Mouse (Mus musculus): ENCODE data around the gene Kalrn. TPM values are rescaled to one million over a fixed set of nuclear protein-coding genes. Genes with fewer than 3 reads are reported as not detected.

Gene Kalrn
- polyA plus RNA-seq, 1 experiment, result 0.15 TPM

DNA sequence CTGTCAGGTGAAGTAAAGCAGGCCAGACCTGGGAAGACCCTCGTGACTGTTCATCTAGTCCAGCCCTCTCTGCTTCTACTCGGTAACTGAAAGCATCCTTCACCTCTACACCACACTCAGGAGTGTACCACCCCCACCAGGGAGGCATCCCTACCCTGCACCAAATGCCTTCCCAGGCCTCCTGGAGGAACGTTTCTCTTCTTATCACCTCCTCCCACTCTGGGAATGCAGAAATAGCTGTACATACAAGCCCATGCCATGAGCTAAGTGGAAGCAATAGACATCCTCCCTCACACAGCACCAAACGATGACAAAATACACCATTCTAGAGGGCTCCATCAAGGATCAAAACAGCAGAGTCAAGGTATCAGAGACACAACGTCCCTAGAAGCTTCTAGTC, 168.2 kb downstream of the Kalrn start:
- TF ChIP-seq TAL1 (IDR thresholded peaks at IDR 0.05; ENCODE audit: low read length), result no peak
- H3K36me3 ChIP-seq (ENCODE audit: control insufficient read depth), result no peaks in the 10 kb centered on the region
- no peaks in the 10 kb centered on the region for H3K27me3 ChIP-seq (ENCODE audit: control insufficient read depth)
- no peaks in the 10 kb centered on the region for H3K9me3 ChIP-seq (ENCODE audit: control insufficient read depth, low read length)
- H3K4me3 ChIP-seq (replicated peaks), result no peak overlapping the region
- no peaks in the 10 kb centered on the region for H3K4me1 ChIP-seq (ENCODE audit: control insufficient read depth)

DNA sequence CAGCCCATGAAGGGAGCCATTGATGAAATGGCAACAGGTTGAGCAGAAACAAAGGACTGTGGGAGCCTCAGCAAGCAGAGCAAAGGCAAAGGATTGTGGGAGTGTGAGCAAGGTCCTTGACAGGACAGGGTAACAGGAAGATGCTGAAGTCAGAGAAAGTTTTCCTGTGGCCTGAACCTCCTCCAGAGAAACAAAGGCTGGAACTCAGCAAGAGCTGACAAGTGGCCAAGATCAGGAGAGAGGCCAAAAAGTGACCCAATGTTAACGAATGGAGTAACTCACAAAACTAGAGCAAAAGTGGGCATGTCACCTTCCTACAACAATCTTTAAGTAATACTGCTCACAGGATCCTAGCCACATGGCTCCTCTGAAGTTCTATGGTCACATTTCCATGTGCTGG, 172.1 kb downstream of the Kalrn start:
- no peaks in the 10 kb centered on the region for H3K4me1 ChIP-seq (ENCODE audit: control insufficient read depth)
- H3K36me3 ChIP-seq (ENCODE audit: control insufficient read depth), result no peaks in the 10 kb centered on the region
- TF ChIP-seq GATA1 (IDR thresholded peaks at IDR 0.05; ENCODE audit: low read length) (no peak), TAL1 (IDR thresholded peaks at IDR 0.05; ENCODE audit: low read length) (no peak)
- H3K9me3 ChIP-seq (ENCODE audit: control insufficient read depth, low read length), result no peaks in the 10 kb centered on the region
- H3K4me3 ChIP-seq (replicated peaks), result no peak overlapping the region
- H3K27me3 ChIP-seq (ENCODE audit: control insufficient read depth), result no peaks in the 10 kb centered on the region

DNA sequence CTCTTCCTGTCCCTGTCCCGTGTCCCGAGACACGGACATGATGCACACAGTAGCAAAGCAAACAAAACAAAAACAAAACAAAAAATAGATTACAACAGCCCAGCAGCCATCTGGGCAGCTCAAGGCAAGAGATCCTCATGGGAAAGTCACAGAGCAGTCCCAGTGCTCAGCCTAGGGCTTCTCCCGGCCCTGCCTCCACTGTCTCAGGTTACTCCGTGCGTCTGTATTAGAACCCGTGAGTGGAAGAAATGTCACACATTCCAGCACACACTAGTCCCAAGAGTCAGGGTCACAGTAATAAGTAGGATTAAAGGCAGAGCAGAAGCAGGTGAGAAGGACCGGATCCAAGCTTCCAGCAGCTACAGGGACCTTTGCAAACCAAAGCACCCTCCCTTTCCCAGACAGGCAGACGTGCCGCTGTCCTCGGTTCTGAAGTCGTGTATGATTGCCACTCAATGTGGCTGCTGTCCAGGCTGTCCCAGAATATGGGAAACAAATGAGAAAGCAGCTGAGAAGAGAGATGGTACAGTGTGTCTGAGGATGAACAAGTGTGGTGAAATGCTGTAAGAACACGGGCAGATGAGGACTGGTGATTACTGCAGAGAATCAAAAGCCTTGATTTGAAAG, 173.1 kb downstream of the Kalrn start:
- H3K9me3 ChIP-seq (ENCODE audit: control insufficient read depth, low read length), result no peaks in the 10 kb centered on the region
- no peaks in the 10 kb centered on the region for H3K27me3 ChIP-seq (ENCODE audit: control insufficient read depth)
- no peaks in the 10 kb centered on the region for H3K4me1 ChIP-seq (ENCODE audit: control insufficient read depth)
- H3K36me3 ChIP-seq (ENCODE audit: control insufficient read depth), result no peaks in the 10 kb centered on the region
- TF ChIP-seq TAL1 (IDR thresholded peaks at IDR 0.05; ENCODE audit: low read length), result no peak
- TF ChIP-seq GATA1 (IDR thresholded peaks at IDR 0.05; ENCODE audit: low read length), result no peak
- H3K4me3 ChIP-seq (replicated peaks), result no peak overlapping the region

DNA sequence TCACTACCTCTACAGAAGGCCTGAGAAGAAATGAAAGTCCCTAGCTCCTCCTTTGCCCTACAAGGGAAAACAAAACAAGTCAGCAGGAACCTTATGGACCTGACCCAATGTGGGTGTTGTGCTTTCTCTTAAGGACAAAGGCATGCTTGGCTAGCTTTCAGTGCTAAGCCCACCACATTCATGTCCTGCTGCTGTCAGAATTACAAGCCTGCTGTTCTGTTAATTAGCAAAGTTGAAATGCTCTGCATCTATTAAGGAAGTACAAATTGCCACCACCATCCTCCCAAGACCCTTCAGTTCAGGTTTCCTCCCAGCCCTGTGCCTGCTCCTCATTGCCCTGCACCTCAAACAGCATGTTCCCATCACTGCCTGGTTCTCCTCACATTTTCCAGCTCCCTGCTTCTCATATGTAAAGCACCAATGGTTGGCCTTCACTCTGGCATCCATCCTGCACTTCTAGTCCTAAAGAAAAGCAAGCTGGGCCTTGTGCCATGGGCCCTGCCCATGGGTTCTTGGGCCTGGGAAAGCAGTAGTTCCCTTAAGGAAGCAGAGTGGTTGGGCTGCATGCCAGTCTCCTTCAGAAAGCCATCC, 178.0 kb downstream of the Kalrn start:
- TF ChIP-seq GATA1 (IDR thresholded peaks at IDR 0.05; ENCODE audit: low read length) (no peak), TAL1 (IDR thresholded peaks at IDR 0.05; ENCODE audit: low read length) (no peak)
- Histone ChIP-seq H3K4me3 (replicated peaks) (no peak overlapping the region), H3K4me1 (ENCODE audit: control insufficient read depth) (no peaks in the 10 kb centered on the region)

DNA sequence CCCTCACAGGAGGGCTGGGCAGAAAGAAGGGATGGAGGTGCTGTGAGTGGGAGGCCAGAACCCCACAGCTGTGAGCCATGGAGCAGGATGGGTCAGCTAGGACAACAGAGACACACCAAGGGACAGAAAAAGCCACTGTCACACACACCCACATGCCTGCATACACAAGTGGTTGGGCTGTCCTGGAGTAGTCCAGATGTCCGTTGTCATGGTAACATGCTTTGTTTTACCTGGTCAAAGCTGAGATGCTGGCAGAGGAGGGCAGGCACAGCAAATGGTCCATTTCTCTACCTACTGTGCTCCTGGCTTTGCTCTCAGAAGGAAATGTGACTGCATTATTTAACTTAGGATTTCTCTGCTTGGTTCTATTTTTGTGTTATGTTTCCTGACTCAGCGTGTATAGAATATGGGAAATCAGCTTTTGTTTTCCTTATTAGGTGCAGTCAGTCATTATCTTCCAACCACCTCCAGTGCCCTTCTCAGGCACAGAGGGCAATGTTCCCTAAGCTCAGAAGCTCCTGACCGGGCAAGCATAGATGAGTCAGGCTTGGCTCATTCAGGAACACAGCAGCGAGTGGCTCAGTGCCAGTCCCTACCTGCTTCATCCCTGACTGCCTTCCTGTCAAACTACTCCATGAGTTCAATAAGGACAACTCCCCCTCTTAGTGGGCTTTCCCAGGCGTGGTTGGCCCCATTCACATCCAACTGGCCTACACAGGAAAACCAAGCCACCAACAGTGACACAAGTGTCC, 183.6 kb downstream of the Kalrn start:
- H3K27me3 ChIP-seq (ENCODE audit: control insufficient read depth), result no peaks in the 10 kb centered on the region
- H3K4me3 ChIP-seq (replicated peaks), result no peak overlapping the region
- no peaks in the 10 kb centered on the region for H3K36me3 ChIP-seq (ENCODE audit: control insufficient read depth)
- H3K4me1 ChIP-seq (ENCODE audit: control insufficient read depth), result no peaks in the 10 kb centered on the region
- no peaks in the 10 kb centered on the region for H3K9me3 ChIP-seq (ENCODE audit: control insufficient read depth, low read length)
- TF ChIP-seq GATA1 (IDR thresholded peaks at IDR 0.05; ENCODE audit: low read length) (no peak), TAL1 (IDR thresholded peaks at IDR 0.05; ENCODE audit: low read length) (no peak)

More for the DNA sequence above, 178.0 kb downstream of the Kalrn start:
- Histone ChIP-seq H3K9me3 (ENCODE audit: control insufficient read depth, low read length) (no peaks in the 10 kb centered on the region), H3K27me3 (ENCODE audit: control insufficient read depth) (no peaks in the 10 kb centered on the region), H3K36me3 (ENCODE audit: control insufficient read depth) (no peaks in the 10 kb centered on the region)

DNA sequence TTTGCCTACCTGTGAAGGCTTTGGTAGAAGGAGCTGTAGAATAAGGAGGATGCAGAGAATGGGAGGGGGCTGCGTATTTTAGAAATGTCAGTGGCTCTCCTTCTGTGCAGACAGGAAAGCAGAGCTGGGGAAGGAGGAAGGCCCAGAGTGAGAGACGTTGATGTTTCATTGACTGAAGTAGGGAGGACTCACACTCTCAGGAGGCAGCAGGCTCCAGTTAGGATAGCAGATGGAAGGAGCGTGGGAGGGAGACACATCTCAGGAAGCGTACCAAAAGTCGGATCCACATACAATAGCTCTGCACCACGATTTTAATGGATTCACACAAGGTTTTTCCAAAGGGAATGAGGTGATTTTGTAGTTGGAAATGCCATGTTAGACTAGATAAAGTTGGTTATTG, 184.5 kb downstream of the Kalrn start:
- TF ChIP-seq GATA1 (IDR thresholded peaks at IDR 0.05; ENCODE audit: low read length) (no peak), TAL1 (IDR thresholded peaks at IDR 0.05; ENCODE audit: low read length) (no peak)
- Histone ChIP-seq H3K27me3 (ENCODE audit: control insufficient read depth) (no peaks in the 10 kb centered on the region), H3K4me3 (replicated peaks) (no peak overlapping the region)

DNA sequence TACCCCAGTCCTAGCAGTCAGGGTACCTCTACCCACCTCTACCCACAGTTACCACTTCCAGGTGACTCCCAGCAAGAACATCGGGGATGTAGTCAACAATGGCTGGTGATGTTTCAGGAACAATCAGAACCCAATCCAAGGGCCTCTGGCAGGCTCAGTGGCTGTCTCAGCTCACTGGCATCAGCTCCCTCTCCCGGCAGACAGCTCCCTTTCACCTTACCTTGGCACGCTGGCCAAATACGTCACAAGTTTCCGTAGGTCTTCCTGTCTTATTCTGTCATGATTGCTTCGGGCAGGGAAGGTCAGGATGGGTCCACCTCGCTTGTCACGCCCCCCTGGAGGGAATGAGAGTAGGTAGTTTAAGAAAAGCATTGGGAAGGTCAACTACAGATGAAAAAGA, 188.3 kb downstream of the Kalrn start:
- no peaks in the 10 kb centered on the region for H3K4me1 ChIP-seq (ENCODE audit: control insufficient read depth)
- H3K27me3 ChIP-seq (ENCODE audit: control insufficient read depth), result no peaks in the 10 kb centered on the region
- no peak overlapping the region for H3K4me3 ChIP-seq (replicated peaks)
- H3K9me3 ChIP-seq (ENCODE audit: control insufficient read depth, low read length), result no peaks in the 10 kb centered on the region
- TF ChIP-seq TAL1 (IDR thresholded peaks at IDR 0.05; ENCODE audit: low read length), result no peak
- no peak for TF ChIP-seq GATA1 (IDR thresholded peaks at IDR 0.05; ENCODE audit: low read length)
- no peaks in the 10 kb centered on the region for H3K36me3 ChIP-seq (ENCODE audit: control insufficient read depth)

More for the DNA sequence above, 184.5 kb downstream of the Kalrn start:
- Histone ChIP-seq H3K9me3 (ENCODE audit: control insufficient read depth, low read length) (no peaks in the 10 kb centered on the region), H3K4me1 (ENCODE audit: control insufficient read depth) (no peaks in the 10 kb centered on the region), H3K36me3 (ENCODE audit: control insufficient read depth) (no peaks in the 10 kb centered on the region)

DNA sequence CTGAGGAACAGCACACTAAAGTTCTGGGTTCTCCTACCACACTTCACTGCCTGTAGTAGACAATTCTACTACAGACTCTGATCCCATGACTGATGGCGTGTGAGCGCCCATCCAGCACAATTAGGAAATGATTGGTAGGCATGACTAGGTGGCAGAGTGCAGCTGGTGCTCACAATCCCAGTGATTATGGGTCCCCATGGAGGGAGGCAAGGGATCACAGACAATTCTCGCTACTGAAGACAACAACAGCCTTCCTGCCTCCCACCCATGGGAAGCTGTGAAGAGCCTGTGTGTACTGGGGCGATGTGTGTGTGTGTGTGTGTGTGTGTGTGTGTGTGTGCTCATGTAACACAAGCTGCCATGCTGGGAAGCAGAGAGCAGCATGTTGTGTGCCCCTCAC, 190.3 kb downstream of the Kalrn start:
- H3K9me3 ChIP-seq (ENCODE audit: control insufficient read depth, low read length), result no peaks in the 10 kb centered on the region
- H3K27me3 ChIP-seq (ENCODE audit: control insufficient read depth), result no peaks in the 10 kb centered on the region
- H3K4me1 ChIP-seq (ENCODE audit: control insufficient read depth), result no peaks in the 10 kb centered on the region
- H3K36me3 ChIP-seq (ENCODE audit: control insufficient read depth), result no peaks in the 10 kb centered on the region
- TF ChIP-seq GATA1 (IDR thresholded peaks at IDR 0.05; ENCODE audit: low read length) (no peak), TAL1 (IDR thresholded peaks at IDR 0.05; ENCODE audit: low read length) (no peak)
- no peak overlapping the region for H3K4me3 ChIP-seq (replicated peaks)

DNA sequence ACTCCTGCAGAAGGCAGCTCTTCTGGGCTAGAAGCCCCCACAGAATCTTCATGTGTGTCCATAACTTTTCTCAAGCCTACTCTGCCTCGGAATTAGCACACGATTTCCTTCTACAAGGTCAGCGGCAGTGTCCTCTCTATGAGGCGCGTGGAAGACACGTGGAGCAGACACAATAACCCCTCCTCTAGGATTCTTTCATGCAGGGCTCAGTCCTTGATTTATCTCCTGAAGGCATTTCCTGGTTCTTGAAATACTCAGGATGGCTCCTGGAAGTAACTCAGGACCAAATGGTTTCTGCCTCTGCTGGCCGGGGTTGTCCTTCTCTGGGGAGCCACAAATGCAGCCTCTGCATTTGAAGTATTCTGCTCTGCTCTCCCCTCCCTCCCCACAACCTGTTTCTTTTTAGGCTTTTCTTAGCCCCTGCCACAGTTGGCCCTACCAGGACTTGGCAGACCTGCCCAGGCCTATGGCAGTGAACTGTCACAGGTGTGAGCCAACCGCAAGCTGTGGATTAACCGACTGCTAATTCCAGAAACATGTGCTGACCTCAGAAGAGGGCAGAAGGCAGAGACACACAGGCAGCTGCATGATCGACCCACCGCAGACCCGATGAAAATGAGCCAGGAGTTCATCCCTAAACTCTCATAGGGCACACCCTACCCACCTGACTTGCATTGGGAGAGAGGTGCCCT, 197.0 kb downstream of the Kalrn start:
- TF ChIP-seq GATA1 (IDR thresholded peaks at IDR 0.05; ENCODE audit: low read length) (no peak), TAL1 (IDR thresholded peaks at IDR 0.05; ENCODE audit: low read length) (no peak)
- no peaks in the 10 kb centered on the region for H3K36me3 ChIP-seq (ENCODE audit: control insufficient read depth)
- no peak overlapping the region for H3K4me3 ChIP-seq (replicated peaks)
- no peaks in the 10 kb centered on the region for H3K9me3 ChIP-seq (ENCODE audit: control insufficient read depth, low read length)
- H3K27me3 ChIP-seq (ENCODE audit: control insufficient read depth), result no peaks in the 10 kb centered on the region
- H3K4me1 ChIP-seq (ENCODE audit: control insufficient read depth), result no peaks in the 10 kb centered on the region
